Mouse (Mus musculus) testis, postnatal 10 days (tissue): ENCODE data around the gene Add2.
"Not testable (repeated sequence)": the region's sequence is repeated elsewhere in the genome, so short reads cannot be mapped to it uniquely, and the experiment has no call there.

Experiments
- DNase-seq: peaks from one replicate; pipeline ENCODE4 v3.0.0; 2021; ENCODE audit warnings: low spot score

Add2 gene

GRCm38 (mm10) chr6:86028601-86029322, at the start of gene Add2:
Add2 (plus strand) TSS chr6:86028681.
- peak; percentile 51 for DNase-seq

GRCm38 (mm10) chr6:85978736-85979135, 49.7 kb upstream of the Add2 start:
- not testable (repeated sequence) for DNase-seq

- DNase-seq: no peak
These were observed 44.1 kb upstream of the Add2 start for GRCm38 (mm10) chr6:85984351-85984750.

GRCm38 (mm10) chr6:85989570-85989969, 38.9 kb upstream of the Add2 start:
- not testable (repeated sequence) for DNase-seq

GRCm38 (mm10) chr6:85990774-85991173, 37.7 kb upstream of the Add2 start:
- not testable (repeated sequence) for DNase-seq

- peak; percentile 76 for DNase-seq
These were observed 25.0 kb upstream of the Add2 start for GRCm38 (mm10) chr6:86003405-86003925.

GRCm38 (mm10) chr6:86004271-86005148, 24.0 kb upstream of the Add2 start:
- peak; percentile 85 for DNase-seq

GRCm38 (mm10) chr6:86009980-86010379, 18.5 kb upstream of the Add2 start:
- peak; percentile 54 for DNase-seq

- not testable (repeated sequence) for DNase-seq
These were observed 13.7 kb upstream of the Add2 start for GRCm38 (mm10) chr6:86014812-86015211.

- no peak for DNase-seq
These were observed 12.6 kb upstream of the Add2 start, which contains the start of gene Figla for GRCm38 (mm10) chr6:86015871-86016270. Figla (plus strand) TSS chr6:86016171.

- peak; percentile 70 for DNase-seq
These were observed 11.6 kb upstream of the Add2 start for GRCm38 (mm10) chr6:86016793-86017350.

- DNase-seq: no peak
These were observed 8.9 kb upstream of the Add2 start for GRCm38 (mm10) chr6:86019415-86020237.

- DNase-seq: peak; percentile 58
These were observed 7.5 kb upstream of the Add2 start for GRCm38 (mm10) chr6:86020948-86021347.

GRCm38 (mm10) chr6:86026632-86027292, 1.7 kb upstream of the Add2 start:
- no peak for DNase-seq

GRCm38 (mm10) chr6:86028150-86028549, 331 bp upstream of the Add2 start:
- no peak for DNase-seq

- DNase-seq: no peak
These were observed 837 bp downstream of the Add2 start for GRCm38 (mm10) chr6:86029323-86029713.

GRCm38 (mm10) chr6:86031527-86031926, 3.0 kb downstream of the Add2 start:
- no peak for DNase-seq

- DNase-seq: no peak
These were observed 5.2 kb downstream of the Add2 start for GRCm38 (mm10) chr6:86033635-86034034.

GRCm38 (mm10) chr6:86038901-86039300, 10.4 kb downstream of the Add2 start:
- no peak for DNase-seq

- no peak for DNase-seq
These were observed 11.7 kb downstream of the Add2 start for GRCm38 (mm10) chr6:86040140-86040539.

GRCm38 (mm10) chr6:86047510-86047909, 19.0 kb downstream of the Add2 start:
- no peak for DNase-seq
